Mouse (Mus musculus) cortical plate, adult 2 months (tissue): Measurements from ENCODE around the gene Plau. TPM values are rescaled to one million over a fixed set of nuclear protein-coding genes. Genes with fewer than 3 reads are reported as not detected.

Experiments
- H3K27ac ChIP-seq: fragments of 200-500 bp; 2 replicates; pipeline ENCODE4 v1.5.1; 2012; ENCODE audit warnings: low read length, control low read depth, inconsistent platforms; ENCODE audit not compliant: insufficient read depth
- H3K4me1 ChIP-seq: fragments of 200-500 bp; 2 replicates; pipeline ENCODE4 v1.6.1; 2011; ENCODE audit warnings: low read length; ENCODE audit not compliant: control insufficient read depth, insufficient read depth
- H3K4me3 ChIP-seq: fragments of 200-500 bp; 2 replicates; pipeline ENCODE4 v1.5.1; 2011; ENCODE audit warnings: mild to moderate bottlenecking, low read length, control low read depth; ENCODE audit not compliant: insufficient read depth
- CTCF ChIP-seq: fragments of 200-500 bp; IDR thresholded peaks from 2 replicates; pipeline ENCODE4 v1.5.1; 2011; ENCODE audit warnings: mild to moderate bottlenecking, control low read depth, low read length; ENCODE audit not compliant: insufficient read depth; ENCODE audit errors: extremely low read depth
- POLR2A ChIP-seq: fragments of 200-500 bp; IDR thresholded peaks from 2 replicates; pipeline ENCODE4 v1.6.1; 2011; ENCODE audit warnings: mild to moderate bottlenecking, low read length, control low read depth; ENCODE audit not compliant: insufficient read depth; ENCODE audit errors: extremely low read depth
- polyA plus RNA-seq: library from polyadenylated mRNA; depleted of rRNA; stranded (reverse); fragments of >200 nt; gene quantifications from 2 replicates; pipeline ENCODE4 v1.2.3, GENCODE M21; 2012

Plau gene
- polyA plus RNA-seq, 1 experiment: 4.2 TPM

DNA sequence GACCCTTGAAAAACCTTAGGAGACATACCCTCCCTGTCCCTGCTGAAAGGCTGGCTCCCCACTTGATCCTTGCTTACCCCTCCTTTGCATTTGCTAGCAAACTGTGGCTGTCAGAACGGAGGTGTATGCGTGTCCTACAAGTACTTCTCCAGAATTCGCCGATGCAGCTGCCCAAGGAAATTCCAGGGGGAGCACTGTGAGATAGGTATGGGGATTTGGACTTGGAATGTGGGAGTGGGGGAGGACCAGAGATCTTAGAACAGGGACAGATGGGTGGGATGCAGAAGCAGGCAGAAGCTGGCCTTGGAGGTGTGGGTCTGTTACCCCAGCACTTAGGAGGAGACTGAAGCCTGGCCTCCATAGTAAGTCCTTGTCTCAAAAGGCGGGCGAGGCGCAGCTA lies 1.2 kb downstream of the Plau start:
- Histone ChIP-seq H3K27ac (no peak overlapping the region), H3K4me3 (no peak overlapping the region; the same call in 1 of the 2 replicates), H3K4me1 (peaks cover 3% of the 10 kb centered on the region; the same call in 1 of the 2 replicates)
- no peak for TF ChIP-seq POLR2A
- no peak for TF ChIP-seq CTCF

DNA sequence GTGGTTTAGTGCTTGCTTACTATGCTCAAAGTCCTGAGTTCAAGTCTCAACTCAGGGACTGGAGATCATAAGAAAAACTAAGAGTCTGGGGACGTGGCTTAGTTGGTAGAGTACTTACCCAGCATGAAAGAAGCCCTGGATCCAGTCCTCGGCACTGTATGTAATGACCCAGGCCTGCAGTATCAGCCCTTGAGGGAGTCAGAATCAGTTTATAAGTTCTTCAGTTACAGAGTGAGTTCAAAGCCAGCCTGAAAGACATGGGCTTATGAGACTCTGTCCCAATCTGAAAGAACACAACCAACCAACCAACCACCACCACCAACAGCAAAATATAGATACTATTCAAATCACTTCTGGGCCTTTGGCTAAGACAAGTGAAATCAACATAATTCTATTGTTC lies 5.1 kb downstream of the Plau start:
- TF ChIP-seq POLR2A: no peak
- no peak for TF ChIP-seq CTCF
- Histone ChIP-seq H3K4me1 (no peaks in the 10 kb centered on the region), H3K4me3 (no peak overlapping the region), H3K27ac (no peak overlapping the region)

GRCm38 (mm10) chr14:20842629-20843028 lies 6.2 kb downstream of the Plau start:
- H3K4me3 ChIP-seq: no peak overlapping the region
- H3K27ac ChIP-seq: no peak overlapping the region
- no peaks in the 10 kb centered on the region for H3K4me1 ChIP-seq
- no peak for TF ChIP-seq POLR2A
- no peak for TF ChIP-seq CTCF

- Histone ChIP-seq H3K4me1 (no peaks in the 10 kb centered on the region), H3K27ac (no peak overlapping the region), H3K4me3 (no peak overlapping the region)
- no peak for TF ChIP-seq CTCF
- TF ChIP-seq POLR2A: no peak
These were observed 7.7 kb downstream of the Plau start for GRCm38 (mm10) chr14:20844126-20844525.

DNA sequence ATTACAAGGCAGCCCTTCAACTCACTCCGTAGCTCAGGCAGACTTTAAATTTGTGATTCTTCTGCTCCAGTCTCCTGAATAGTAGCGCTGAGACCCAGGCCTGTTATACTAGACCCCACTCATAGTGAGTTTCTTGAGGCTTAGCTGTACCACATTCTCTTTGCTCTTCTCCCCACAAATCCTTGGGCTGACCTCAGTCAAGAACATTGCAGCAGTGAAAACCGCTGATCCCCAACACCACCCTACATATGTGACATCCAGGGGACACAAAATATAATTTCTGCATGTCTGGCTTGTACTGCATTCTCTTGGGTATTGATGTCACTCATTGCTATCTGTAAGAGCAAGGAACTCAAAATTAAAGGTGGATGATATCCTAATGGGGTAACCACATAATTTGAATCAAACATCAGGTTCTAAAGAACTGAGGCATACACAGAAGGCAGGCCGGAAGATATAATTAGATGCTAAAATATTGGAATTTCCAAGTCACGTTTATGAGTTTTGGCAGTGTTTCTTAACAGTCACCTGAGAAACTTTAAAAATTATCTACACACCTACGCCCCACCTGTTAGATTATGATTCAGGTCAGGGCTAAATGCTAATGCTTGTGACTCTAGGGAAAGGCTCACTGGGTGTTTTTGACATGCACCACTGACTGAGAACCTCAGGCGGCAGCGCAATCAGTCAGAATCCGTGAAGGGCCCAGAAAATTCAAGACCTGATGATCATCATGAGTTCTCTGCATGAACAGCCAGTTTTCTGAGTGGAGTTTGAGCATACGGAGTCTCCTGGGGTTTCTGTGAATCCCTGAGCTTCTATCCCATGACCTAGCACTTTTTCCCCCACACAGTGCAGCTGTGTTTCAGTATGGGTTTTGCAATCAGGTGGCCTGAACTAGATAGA lies 8.5 kb downstream of the Plau start:
- Histone ChIP-seq H3K27ac (no peak overlapping the region; the same call in 1 of the 2 replicates), H3K4me3 (no peak overlapping the region), H3K4me1 (no peaks in the 10 kb centered on the region)
- TF ChIP-seq POLR2A (no peak), CTCF (no peak)

GRCm38 (mm10) chr14:20845577-20846088 lies 9.2 kb downstream of the Plau start:
- Histone ChIP-seq H3K4me1 (no peaks in the 10 kb centered on the region), H3K27ac (no peak overlapping the region; the same call in 1 of the 2 replicates), H3K4me3 (no peak overlapping the region)
- TF ChIP-seq POLR2A (no peak), CTCF (no peak)

- no peak overlapping the region for H3K27ac ChIP-seq
These were observed 9.8 kb downstream of the Plau start for GRCm38 (mm10) chr14:20846214-20846613.

DNA sequence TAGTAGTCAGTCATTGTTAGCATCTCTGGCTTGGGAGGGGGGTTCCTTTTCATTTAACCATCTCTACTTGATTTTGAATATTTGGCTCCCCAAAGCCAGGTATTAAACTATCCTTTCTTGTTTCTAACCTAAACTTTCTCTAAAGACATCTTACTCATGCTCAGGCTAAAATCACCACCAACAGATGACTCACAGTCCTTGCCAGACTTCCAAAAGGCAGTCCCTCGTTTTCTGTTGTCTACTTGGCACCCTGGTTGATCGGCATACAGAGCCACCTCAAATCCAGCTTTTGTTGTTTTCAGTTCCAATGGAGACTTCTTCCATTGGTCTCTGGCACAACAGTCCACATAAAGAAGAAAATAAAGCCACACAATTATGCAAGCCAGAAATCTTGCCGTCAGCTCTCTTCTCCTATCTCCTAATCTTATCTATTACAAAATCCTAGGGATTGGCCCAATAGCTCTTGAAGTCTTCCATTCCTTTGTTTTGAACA lies 11.2 kb downstream of the Plau start:
- Histone ChIP-seq H3K27ac (no peak overlapping the region), H3K4me1 (no peaks in the 10 kb centered on the region), H3K4me3 (no peak overlapping the region)
- TF ChIP-seq CTCF (no peak), POLR2A (no peak)

More at GRCm38 (mm10) chr14:20846214-20846613, 9.8 kb downstream of the Plau start:
- Histone ChIP-seq H3K4me3 (no peak overlapping the region), H3K4me1 (no peaks in the 10 kb centered on the region)
- no peak for TF ChIP-seq CTCF
- TF ChIP-seq POLR2A: no peak

GRCm38 (mm10) chr14:20849753-20850152 lies 13.3 kb downstream of the Plau start:
- TF ChIP-seq CTCF (no peak), POLR2A (no peak)
- no peak overlapping the region for H3K4me3 ChIP-seq
- H3K27ac ChIP-seq: no peak overlapping the region
- H3K4me1 ChIP-seq: no peaks in the 10 kb centered on the region
